Mouse (Mus musculus): ENCODE results near the gene Nup107.

- TF ChIP-seq CTCF (IDR thresholded peaks at IDR 0.05; ENCODE audit: low read depth, low read length) (no peak), EP300 (IDR thresholded peaks at IDR 0.05; ENCODE audit: insufficient read depth, low read depth, low read length) (no peak)
These were observed 62.4 kb downstream of the Nup107 start for GRCm38 (mm10) chr10:117730140-117730539.
